Mouse (Mus musculus) adrenal gland, postnatal 14 days (tissue): Measurements from ENCODE around the gene Fam71e2. TPM values are rescaled to one million over a fixed set of nuclear protein-coding genes. Genes with fewer than 3 reads are reported as not detected.
A peak's percentile ranks its signal among the peaks of the same experiment; 100 is the strongest.

Source experiments
- DNase-seq: peaks from one replicate; pipeline ENCODE4 v3.0.0; 2021; ENCODE audit warnings: mixed read lengths
- total RNA-seq: library from RNA; stranded (reverse); gene quantifications from 2 replicates; pipeline ENCODE4 v1.2.3, GENCODE M21; 2021

The Fam71e2 gene
- total RNA-seq, 1 experiment from 2014 or later: not detected

DNA sequence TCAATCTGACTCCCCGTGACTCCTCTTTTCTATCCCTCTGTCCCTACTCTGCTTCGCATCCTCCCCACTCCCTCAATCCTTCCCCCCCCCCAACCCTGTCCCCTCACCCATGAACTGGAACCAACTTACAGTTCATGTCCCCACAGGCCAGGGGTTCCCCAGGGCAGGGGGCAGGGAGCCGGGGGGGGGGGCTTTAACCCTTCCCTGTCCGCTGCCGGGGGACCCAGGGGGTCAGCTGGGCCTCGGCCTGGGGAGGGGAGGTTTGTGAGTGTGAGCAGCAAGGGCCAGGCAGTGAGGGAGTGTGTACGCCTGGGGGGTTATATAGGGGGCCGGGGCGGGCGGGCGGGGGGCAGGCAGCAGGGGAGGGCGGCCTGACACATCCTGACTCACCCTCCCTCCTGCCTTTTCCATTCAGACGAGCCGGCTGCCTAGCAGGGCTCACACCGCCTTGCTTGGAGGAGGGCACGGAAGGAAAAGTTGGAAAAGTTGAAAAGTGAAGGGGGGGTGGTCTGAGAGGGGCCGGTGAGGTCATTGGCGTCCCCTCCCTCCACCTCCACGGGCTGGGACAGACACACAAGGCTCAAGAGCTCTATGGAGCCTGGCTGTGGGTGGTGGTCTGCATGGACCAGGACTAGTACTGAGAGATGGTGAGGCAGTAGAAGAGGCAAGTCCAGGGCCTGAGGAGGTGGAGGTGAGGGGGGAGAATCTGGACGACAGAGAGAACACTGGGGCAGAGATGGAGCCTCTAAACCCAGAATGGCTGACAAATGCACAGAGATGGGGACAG lies 6.9 kb upstream of the Fam71e2 start:
- DNase-seq: no peak

DNA sequence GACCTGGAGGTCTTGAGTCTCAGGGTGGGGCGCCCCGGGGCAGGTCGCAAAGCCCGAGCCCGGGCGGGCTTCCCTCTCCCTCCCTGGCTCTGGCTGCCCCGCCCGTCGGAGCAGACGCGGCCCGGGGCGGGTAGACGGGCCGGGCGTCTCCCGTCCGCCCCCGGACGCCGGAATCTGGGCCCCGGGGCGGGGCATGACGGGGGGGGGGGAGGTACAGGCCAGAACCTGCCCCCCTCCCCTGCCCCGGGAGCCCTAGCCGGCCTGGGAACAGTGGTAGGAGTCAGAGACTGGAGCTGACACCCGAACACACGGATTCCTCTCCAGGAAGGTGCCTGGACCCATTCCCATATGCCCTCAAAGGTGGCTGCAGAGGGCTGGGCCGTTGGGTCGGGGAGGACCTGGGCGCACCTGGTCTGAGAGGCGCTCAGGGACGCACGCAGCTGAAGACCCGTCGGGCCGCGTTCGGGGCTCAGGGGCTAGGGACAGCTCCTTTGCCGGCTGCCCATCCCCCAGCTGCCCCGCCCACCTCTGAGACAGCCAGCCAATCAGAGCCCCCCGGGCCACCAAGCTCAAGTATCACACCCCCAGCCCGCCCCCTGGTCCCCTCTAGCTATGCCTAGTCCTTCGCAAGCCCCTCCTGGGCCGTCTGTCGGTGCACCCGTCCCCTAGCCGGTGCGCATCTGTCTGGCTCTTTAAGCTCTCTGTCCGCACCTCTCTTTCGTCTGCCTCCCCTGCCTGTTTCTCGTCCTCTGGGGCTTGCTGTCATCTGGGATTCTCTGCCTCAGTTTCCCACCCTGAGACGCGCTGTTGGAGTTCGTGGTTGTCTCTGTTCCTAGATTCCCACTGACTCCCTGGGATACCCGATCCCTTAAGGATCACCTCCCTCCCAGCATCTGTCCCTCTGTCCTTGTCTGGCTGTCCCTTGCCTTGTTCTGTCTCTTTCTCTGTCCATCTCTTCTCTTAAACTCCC lies 6.0 kb upstream of the Fam71e2 start:
- DNase-seq: peak; percentile 76

DNA sequence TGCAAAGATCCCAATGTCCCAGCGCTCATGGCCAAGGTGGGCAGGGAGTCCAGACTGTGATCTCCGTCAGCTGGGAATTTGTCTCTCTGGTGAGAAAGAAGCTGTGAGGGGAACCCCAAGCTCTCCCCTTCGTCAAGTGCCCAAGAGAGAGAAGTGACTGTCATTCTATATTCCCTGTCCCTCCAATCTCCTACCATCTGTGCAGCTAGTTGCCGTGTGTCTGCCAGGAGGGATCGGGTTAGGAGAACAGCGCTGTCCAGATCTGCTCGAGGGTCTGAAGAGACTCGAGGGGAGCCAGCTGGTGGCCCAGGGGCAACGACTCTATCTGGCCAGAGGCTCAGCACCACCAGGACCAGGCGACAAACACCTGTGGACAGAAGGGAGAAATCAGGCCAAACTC lies 5.0 kb upstream of the Fam71e2 start:
- no peak for DNase-seq

DNA sequence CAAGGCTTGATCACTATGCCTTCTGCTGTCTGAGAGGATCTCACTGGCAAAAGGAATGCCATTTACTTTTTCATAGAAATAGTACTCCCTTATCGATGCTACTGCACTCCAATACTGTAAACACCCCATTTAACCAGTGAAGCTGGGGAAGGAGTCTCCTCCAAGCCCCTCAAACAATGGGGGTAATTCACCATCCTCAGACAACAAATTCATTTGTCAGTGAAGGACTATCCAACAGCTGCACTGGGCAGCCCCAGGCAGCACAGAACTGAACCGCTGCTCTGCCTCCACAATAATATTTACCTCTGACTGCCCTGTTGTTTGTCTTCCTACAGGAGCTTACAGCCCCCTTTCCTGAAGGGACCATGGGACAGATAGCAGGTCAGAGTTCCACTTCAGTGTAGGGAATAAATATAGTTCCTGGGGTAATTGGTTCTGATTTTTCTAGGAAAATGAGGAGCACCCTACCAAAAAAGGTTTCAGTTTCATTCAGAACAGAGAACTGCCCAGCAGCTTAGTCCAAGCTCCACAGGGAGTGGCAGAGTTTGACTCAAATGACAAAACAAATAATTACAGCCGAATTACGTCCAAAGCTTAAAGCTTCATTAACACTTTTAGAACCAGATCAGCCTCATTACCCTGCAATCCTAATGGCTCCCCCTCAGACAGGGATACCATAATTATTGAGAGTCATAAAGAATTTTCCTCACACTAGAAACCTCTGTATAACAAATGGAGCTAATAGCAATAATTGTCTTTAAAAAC lies 6.0 kb downstream of the Fam71e2 start:
- no peak for DNase-seq

- no peak for DNase-seq
These were observed 11.4 kb downstream of the Fam71e2 start for GRCm38 (mm10) chr7:4759670-4760069.

DNA sequence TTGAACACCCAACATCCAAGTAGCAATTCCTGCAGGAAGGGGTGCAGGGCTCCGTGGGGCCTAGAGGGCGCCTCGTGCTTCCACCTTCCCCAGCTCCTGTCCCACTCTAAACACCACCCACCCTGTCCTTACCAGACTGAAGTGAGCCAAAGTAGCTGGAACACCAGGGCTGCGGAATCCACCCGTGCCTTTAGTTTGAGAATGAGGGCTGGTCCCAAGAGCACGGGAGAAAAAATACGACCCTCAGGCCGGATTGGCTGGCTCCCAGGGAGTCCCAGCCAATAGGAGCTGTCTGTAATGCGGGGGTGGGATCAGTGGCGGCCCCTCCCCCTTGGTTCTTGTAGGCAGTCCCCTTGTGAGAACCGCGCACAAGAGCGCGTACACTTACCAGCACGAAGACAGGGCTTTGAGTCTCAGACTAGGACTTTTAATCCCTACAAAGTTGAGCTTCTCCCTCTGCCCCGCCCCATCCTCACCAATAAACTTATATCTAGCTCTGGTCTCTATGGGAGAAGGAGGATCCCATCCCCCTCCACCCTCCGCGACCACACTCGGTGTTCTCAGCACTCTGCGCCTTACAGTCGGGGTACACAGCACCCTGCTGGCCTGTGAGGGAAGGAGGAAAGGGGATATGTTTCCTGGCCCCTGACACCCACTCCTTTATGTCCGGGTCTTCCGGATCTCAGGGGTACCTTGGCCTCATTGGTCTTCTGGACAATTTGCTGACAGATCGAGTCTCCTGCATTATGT lies 18.1 kb downstream of the Fam71e2 start, which contains the start of gene Cox6b2:
TSS of gene Cox6b2 (minus strand) at position 274 of the 750 bp plus-strand sequence.
- peak; percentile 91 for DNase-seq

DNA sequence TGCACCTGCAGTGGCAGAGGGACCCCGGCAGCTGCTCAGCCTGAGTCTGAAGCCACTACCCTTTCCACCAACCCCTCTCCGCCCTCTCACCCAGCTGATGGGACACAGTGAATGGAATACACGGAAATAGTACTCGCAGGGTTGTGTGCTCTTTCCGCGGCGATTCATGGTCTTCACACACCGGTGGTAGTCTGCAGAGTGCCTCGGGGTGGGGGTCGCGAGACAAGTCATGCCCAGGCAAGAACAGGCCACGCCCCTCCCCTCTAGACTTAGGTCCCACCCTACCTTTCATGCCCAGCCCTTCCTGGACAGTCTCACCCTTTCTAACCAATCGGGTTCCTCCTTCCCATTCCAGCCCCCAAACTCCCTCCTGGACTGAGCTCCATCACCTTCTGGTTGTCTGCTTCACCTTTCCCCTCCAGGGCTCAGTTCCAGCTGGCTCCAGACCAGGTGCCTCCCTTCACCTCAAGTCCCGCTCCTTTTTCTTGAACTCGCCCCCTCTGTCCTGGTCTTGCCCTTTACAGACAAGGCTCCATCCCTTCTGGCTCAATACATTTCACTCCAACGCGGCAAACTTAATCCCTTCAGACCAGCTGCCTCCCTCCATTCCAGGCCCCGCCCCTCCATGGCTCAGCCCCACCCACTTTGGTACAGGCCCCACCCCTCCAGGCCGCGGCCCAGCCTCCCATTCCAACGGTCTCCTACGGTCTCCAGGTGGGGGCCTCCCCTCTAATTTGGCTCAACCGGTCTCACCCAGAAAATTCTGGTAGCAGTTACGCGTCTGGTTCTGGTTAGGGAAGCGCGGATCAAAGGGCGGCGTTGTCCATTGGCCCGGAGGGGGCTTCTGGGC lies 18.9 kb downstream of the Fam71e2 start:
- peak; percentile 82 for DNase-seq

- DNase-seq: no peak
These were observed 21.9 kb downstream of the Fam71e2 start for GRCm38 (mm10) chr7:4749169-4749568.

GRCm38 (mm10) chr7:4748321-4748720 lies 22.8 kb downstream of the Fam71e2 start:
- DNase-seq: no peak

DNA sequence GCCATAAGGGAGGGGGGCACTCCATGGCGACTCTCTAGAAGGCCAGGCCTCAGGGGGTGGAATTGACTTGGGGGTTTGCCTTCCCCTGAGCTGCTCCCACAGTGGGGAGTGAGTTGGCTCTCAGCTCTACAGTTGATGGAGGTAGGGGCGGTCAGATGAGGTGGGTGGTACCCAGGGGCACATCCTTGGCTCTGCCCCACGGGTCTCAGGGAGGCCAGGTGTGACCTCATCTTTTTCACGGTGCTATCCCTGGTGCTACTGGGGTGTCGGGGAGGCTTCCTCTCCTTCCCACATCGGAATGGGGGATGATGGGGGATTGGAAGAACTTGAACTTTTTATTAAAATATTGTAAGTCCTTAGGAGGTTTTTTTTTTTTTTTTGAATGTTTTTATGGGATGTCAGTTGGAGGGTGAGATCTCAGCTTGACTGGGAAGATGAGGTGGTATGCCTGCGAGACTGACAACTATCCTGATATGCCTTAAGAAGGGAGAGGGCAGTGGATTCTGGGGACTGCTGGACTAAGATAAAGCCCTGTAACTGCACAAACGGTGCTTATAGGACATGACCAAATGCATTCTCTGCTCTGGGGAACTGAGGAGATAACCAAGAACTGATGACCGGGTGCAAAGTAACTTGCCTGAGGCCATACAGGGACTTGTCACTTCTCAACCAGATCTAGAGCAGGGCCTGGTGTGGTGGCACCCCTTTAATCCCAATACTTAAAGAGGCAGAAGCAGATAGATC lies 23.8 kb downstream of the Fam71e2 start:
- DNase-seq: no peak

DNA sequence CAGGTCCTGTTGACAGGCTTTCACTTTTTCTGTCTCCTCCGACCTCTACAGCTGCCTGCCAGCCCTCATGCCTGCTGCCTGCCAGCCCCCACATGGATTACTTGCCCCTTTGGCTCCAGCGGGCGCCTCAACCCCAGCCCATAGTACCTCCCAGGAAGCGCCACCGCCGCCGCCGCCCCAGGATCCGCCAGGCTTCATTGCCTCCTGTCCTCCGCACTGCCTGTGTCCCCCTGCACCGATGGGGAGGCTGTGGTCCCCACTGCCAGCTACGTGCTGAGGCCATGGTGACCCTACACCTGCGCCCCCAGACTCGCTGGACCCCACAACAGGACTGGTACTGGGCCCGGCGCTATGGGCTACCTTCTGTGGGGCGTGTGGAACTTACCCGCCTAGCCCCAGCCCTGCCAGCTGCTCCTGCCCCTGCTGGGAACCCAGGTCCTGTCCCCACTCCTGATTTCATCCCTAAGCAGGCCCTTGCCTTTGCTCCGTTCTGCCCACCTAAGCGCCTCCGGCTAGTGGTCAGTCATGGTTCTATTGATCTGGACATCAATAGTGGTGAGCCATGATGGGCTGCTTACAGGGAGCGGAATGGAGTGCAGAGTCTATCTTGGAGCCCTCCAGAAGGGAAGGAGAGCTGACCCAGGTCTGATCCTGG lies 24.6 kb downstream of the Fam71e2 start:
- DNase-seq: no peak

DNA sequence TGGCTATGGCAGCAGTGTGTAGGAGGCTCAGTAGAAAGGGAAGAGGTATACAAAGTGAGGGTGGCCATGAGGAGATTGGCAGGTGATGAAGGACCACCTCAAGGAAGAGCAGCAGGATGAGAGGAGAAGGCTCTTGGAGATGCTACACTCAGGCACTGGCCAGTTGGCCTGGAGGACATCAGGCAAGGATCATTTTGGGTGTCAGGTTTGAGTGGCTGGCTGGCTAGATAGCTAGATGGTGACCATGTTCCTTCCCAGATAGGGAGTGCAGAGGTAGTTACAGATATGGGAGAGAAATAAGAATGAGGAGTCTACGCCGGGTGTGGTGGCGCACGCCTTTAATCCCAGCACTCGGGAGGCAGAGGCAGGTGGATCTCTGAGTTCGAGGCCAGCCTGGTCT lies 26.2 kb downstream of the Fam71e2 start:
- no peak for DNase-seq

DNA sequence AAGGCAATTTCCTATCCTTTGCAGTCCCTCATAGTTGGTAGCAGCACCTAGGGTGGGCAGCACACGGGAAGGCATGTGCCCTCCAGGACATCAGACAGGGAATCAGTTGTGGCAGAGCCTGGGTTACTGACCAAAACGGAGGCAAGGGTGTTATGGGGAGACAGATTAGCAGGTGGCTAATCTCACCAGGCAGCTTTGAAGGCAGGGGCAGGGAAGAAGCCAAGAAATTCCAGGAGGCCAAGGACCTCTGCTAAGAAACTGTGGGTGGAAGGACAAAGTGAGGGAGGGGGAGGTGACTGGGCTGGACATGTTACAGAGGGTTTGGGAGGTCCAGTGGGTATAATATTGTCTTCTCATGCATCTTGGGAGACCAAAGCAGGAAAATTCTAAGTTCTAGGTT lies 27.7 kb downstream of the Fam71e2 start:
- no peak for DNase-seq

GRCm38 (mm10) chr7:4742482-4742819 lies 28.7 kb downstream of the Fam71e2 start:
- DNase-seq: no peak

DNA sequence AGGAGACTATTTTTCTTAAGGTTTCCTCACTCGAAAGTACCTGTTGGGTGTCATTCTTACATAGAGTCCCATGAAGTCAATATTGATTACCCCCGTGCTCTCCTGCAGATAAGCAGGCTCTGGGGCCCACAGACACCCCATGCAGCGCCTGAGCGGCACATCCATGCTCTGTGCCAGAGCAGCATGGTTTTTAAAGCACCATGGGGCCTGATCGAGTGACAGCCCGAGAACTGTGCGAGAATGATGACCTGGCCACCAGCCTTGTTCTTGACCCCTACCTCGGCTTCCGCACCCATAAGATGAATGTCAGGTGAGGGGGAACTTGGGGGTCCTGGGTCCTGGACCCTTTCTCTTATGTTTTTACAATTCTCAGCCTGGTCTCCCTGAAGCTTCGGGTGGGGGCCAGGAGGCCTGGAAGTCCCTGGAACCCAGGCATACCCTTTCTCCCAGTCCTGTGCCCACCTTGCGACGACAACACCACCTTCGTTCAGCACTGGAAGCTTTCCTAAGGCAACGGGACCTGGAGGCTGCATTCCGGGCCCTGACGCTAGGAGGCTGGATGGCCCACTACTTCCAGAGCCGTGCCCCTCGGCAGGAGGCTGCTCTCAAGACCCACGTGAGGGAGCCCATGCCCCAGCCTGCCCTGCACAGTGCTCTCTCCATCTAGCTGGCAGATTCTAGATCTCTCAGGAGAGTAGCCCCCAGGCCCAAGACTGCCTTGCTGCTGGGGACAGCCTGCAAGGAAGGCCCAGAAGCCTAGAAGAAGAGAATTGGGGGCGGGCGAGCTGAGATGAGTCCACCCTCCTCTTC lies 29.2 kb downstream of the Fam71e2 start:
- DNase-seq: no peak

- DNase-seq: peak; percentile 82
These were observed 30.0 kb downstream of the Fam71e2 start for GRCm38 (mm10) chr7:4741151-4741550.

DNA sequence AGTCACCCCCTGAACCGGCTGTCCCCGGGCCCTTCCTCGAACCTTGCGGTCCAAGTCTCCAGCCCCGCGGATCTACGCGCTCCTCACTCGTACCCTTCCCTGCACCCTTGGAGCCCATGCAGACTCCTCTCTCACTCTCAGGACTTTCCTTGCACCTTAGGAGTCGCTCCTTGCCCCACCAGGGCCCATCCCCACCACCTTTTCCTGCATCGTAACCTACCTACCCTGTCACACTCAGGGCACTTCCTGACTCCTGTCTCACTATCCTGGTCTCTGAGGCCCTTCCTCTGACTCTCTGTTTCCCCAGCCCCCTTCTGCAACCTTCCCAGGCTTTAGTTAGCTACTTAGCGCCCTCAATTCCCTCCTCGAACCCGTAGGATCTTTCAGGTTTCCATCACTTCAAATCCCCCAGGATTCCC lies 30.8 kb downstream of the Fam71e2 start:
- DNase-seq: no peak

DNA sequence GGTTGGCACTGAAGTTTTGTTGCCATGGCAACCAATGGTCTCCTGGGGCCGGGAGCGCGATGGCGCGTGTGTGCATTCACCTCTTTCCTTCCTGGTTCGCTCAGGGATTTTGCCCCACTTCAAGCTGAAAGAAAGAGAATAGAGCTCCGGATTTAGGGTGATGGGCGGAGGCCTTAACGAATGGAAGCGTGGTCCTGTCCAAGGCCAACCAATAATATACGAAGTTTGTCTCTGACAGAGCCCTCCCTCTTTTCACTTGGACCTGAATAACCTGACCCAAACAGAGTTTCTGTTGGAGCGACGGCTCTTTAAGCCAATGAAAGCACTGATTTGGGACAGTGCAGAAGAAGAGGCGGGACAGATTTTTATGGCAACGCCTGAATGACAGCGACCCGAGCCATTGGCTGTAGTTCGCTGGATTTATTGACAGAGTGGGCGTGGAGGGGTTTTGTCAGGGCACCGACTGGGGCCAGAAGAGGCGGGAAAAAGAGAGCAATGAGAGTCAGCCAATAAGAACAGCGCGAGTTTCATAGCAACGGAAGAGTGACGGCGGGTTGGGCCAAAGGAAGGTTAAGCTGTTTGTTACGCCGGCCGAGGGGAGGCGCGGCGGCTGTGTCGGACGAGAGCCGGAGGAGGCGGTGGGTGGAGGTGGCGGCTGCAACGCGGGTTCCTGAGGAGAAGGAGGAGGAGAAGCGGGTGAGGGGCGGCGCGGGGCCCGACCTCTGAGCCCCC lies 31.4 kb downstream of the Fam71e2 start, which contains the start of gene Kmt5c:
TSS of gene Kmt5c (plus strand) at position 572 of the 732 bp plus-strand sequence.
- DNase-seq: peak; percentile 98
